Mouse (Mus musculus): ENCODE results near the gene Gm29776. TPM values are rescaled to one million over a fixed set of nuclear protein-coding genes. Genes with fewer than 3 reads are reported as not detected.

Gene Gm29776
- total and polyA plus RNA-seq, 2 experiments from 2014 or later = 0.31 TPM; not detected in 1

GRCm38 (mm10) chr14:54706589-54707320 lies 8.1 kb upstream of the Gm29776 start:
- H3K9ac ChIP-seq (replicated peaks; ENCODE audit: low read length, poor library complexity, severe bottlenecking) = no peak overlapping the region
- H3K27me3 ChIP-seq (ENCODE audit: insufficient read depth, low read length) = no peaks in the 10 kb centered on the region
- DNase-seq (ENCODE audit: low spot score) (no peak), ATAC-seq (ENCODE audit: low FRiP score) (no peak)
- H3K36me3 ChIP-seq (ENCODE audit: insufficient read depth, low read length) = no peaks in the 10 kb centered on the region
- H3K9me3 ChIP-seq (ENCODE audit: low read length) = no peaks in the 10 kb centered on the region
- no peak overlapping the region for H3K27ac ChIP-seq (ENCODE audit: low read depth, low read length)
- no peaks in the 10 kb centered on the region for H3K4me1 ChIP-seq (ENCODE audit: insufficient read depth, low read length)
- WGBS = 51% methylated on average over 16 of the region's 17 CpGs
- H3K4me3 ChIP-seq (ENCODE audit: low read depth, low read length) = no peak overlapping the region
- no peak for TF ChIP-seq CTCF (IDR thresholded peaks at IDR 0.05)
- H3K4me2 ChIP-seq (ENCODE audit: low read depth, low read length, poor library complexity, severe bottlenecking) = no peak overlapping the region

GRCm38 (mm10) chr14:54705844-54706243 lies 7.2 kb upstream of the Gm29776 start:
- no peak for TF ChIP-seq CTCF (IDR thresholded peaks at IDR 0.05)
- Histone ChIP-seq H3K9me3 (ENCODE audit: low read length) (no peaks in the 10 kb centered on the region), H3K27ac (ENCODE audit: low read depth, low read length) (no peak overlapping the region), H3K36me3 (ENCODE audit: insufficient read depth, low read length) (no peaks in the 10 kb centered on the region), H3K4me1 (ENCODE audit: insufficient read depth, low read length) (no peaks in the 10 kb centered on the region), H3K4me3 (ENCODE audit: low read depth, low read length) (no peak overlapping the region), H3K4me2 (ENCODE audit: low read depth, low read length, poor library complexity, severe bottlenecking) (no peak overlapping the region), H3K27me3 (ENCODE audit: insufficient read depth, low read length) (no peaks in the 10 kb centered on the region), H3K9ac (replicated peaks; ENCODE audit: low read length, poor library complexity, severe bottlenecking) (no peak overlapping the region)
- 61% methylated on average over 5 of the region's 5 CpGs for WGBS
- DNase-seq (ENCODE audit: low spot score) (no peak), ATAC-seq (ENCODE audit: low FRiP score) (no peak)

- Histone ChIP-seq H3K9me3 (ENCODE audit: low read length) (no peaks in the 10 kb centered on the region), H3K4me2 (ENCODE audit: low read depth, low read length, poor library complexity, severe bottlenecking) (no peak overlapping the region), H3K27me3 (ENCODE audit: insufficient read depth, low read length) (no peaks in the 10 kb centered on the region), H3K4me1 (ENCODE audit: insufficient read depth, low read length) (no peaks in the 10 kb centered on the region), H3K27ac (ENCODE audit: low read depth, low read length) (no peak overlapping the region), H3K36me3 (ENCODE audit: insufficient read depth, low read length) (no peaks in the 10 kb centered on the region), H3K4me3 (ENCODE audit: low read depth, low read length) (no peak overlapping the region), H3K9ac (replicated peaks; ENCODE audit: low read length, poor library complexity, severe bottlenecking) (no peak overlapping the region)
- DNase-seq (ENCODE audit: low spot score) (no peak), ATAC-seq (ENCODE audit: low FRiP score) (no peak)
- 71% methylated on average over 10 of the region's 10 CpGs for WGBS
- TF ChIP-seq CTCF (IDR thresholded peaks at IDR 0.05) = no peak
These were observed 4.6 kb upstream of the Gm29776 start for GRCm38 (mm10) chr14:54703207-54703606.

GRCm38 (mm10) chr14:54701298-54701697 lies 2.7 kb upstream of the Gm29776 start:
- H3K27ac ChIP-seq (ENCODE audit: low read depth, low read length) = no peak overlapping the region
- ATAC-seq (ENCODE audit: low FRiP score) = peak; percentile 27; the same call in 1 of the 2 replicates
- TF ChIP-seq CTCF (IDR thresholded peaks at IDR 0.05) = peak; percentile 87
- H3K36me3 ChIP-seq (ENCODE audit: insufficient read depth, low read length) = no peaks in the 10 kb centered on the region
- peak; percentile 60 for DNase-seq (ENCODE audit: low spot score)
- WGBS = 13% methylated on average over 6 of the region's 6 CpGs
- no peak overlapping the region for H3K4me3 ChIP-seq (ENCODE audit: low read depth, low read length)
- H3K27me3 ChIP-seq (ENCODE audit: insufficient read depth, low read length) = no peaks in the 10 kb centered on the region
- H3K4me2 ChIP-seq (ENCODE audit: low read depth, low read length, poor library complexity, severe bottlenecking) = no peak overlapping the region
- no peaks in the 10 kb centered on the region for H3K9me3 ChIP-seq (ENCODE audit: low read length)
- H3K4me1 ChIP-seq (ENCODE audit: insufficient read depth, low read length) = no peaks in the 10 kb centered on the region
- no peak overlapping the region for H3K9ac ChIP-seq (replicated peaks; ENCODE audit: low read length, poor library complexity, severe bottlenecking)

GRCm38 (mm10) chr14:54699586-54699985 lies 953 bp upstream of the Gm29776 start:
- Histone ChIP-seq H3K4me2 (ENCODE audit: low read depth, low read length, poor library complexity, severe bottlenecking) (no peak overlapping the region), H3K36me3 (ENCODE audit: insufficient read depth, low read length) (no peaks in the 10 kb centered on the region), H3K27me3 (ENCODE audit: insufficient read depth, low read length) (no peaks in the 10 kb centered on the region), H3K9me3 (ENCODE audit: low read length) (no peaks in the 10 kb centered on the region), H3K27ac (ENCODE audit: low read depth, low read length) (no peak overlapping the region), H3K4me1 (ENCODE audit: insufficient read depth, low read length) (no peaks in the 10 kb centered on the region), H3K9ac (replicated peaks; ENCODE audit: low read length, poor library complexity, severe bottlenecking) (no peak overlapping the region), H3K4me3 (ENCODE audit: low read depth, low read length) (no peak overlapping the region)
- DNase-seq (ENCODE audit: low spot score) (no peak), ATAC-seq (ENCODE audit: low FRiP score) (no peak)
- 59% methylated on average over 3 of the region's 3 CpGs for WGBS
- TF ChIP-seq CTCF (IDR thresholded peaks at IDR 0.05) = no peak

- H3K4me3 ChIP-seq (ENCODE audit: low read depth, low read length) = no peak overlapping the region
- ATAC-seq (ENCODE audit: low FRiP score) (no peak), DNase-seq (ENCODE audit: low spot score) (no peak)
- H3K9me3 ChIP-seq (ENCODE audit: low read length) = no peaks in the 10 kb centered on the region
- no peaks in the 10 kb centered on the region for H3K4me1 ChIP-seq (ENCODE audit: insufficient read depth, low read length)
- no peak for TF ChIP-seq CTCF (IDR thresholded peaks at IDR 0.05)
- no peak overlapping the region for H3K27ac ChIP-seq (ENCODE audit: low read depth, low read length)
- WGBS = 91% methylated on average over 4 of the region's 4 CpGs
- H3K9ac ChIP-seq (replicated peaks; ENCODE audit: low read length, poor library complexity, severe bottlenecking) = no peak overlapping the region
- H3K27me3 ChIP-seq (ENCODE audit: insufficient read depth, low read length) = no peaks in the 10 kb centered on the region
- H3K36me3 ChIP-seq (ENCODE audit: insufficient read depth, low read length) = peaks cover 6% of the 10 kb centered on the region; the same call in 1 of the 2 replicates
- H3K4me2 ChIP-seq (ENCODE audit: low read depth, low read length, poor library complexity, severe bottlenecking) = no peak overlapping the region
These were observed 1.9 kb downstream of the Gm29776 start for GRCm38 (mm10) chr14:54696752-54697151.
